Mouse (Mus musculus) embryonic facial prominence, embryonic 14.5 days (tissue): ENCODE results near the gene Mbtps2. TPM values are rescaled to one million over a fixed set of nuclear protein-coding genes. Genes with fewer than 3 reads are reported as not detected.

Experiments used
- ATAC-seq: fragments of 200-750 bp; cut with Nextera tagmentation; 2 replicates; pipeline ENCODE4 v1.8.0; 2017; ENCODE audit warnings: low read depth, moderate number of reproducible peaks, moderate TSS enrichment
- DNase-seq: peaks from one replicate; pipeline ENCODE4 v3.0.0-alpha.2; 2015; ENCODE audit warnings: low spot score
- H3K27ac ChIP-seq: fragments of 300-500 bp; sonication (generic); replicated peaks from 2 replicates; pipeline ENCODE4 v1.5.1; 2014; ENCODE audit warnings: low read depth, mild to moderate bottlenecking, low read length, moderate library complexity
- H3K27me3 ChIP-seq: fragments of 300-500 bp; sonication (generic); replicated peaks from 2 replicates; pipeline ENCODE4 v1.6.1; 2014; ENCODE audit warnings: low read length; ENCODE audit not compliant: control insufficient read depth, insufficient read depth
- H3K36me3 ChIP-seq: fragments of 300-500 bp; sonication (generic); 2 replicates; pipeline ENCODE4 v1.6.1; 2014; ENCODE audit warnings: low read length, mixed read lengths; ENCODE audit not compliant: control insufficient read depth, insufficient read depth
- H3K4me1 ChIP-seq: fragments of 300-500 bp; sonication (generic); 2 replicates; pipeline ENCODE4 v1.6.1; 2014; ENCODE audit warnings: antibody characterized with exemption, low read length; ENCODE audit not compliant: control insufficient read depth, insufficient read depth
- H3K4me2 ChIP-seq: fragments of 300-500 bp; sonication (generic); 2 replicates; pipeline ENCODE4 v1.6.1; 2014; ENCODE audit warnings: low read depth, mild to moderate bottlenecking, low read length, moderate library complexity, mixed read lengths
- H3K4me3 ChIP-seq: fragments of 300-500 bp; sonication (generic); 2 replicates; pipeline ENCODE4 v1.5.1; 2014; ENCODE audit warnings: low read depth, mild to moderate bottlenecking, low read length
- H3K9ac ChIP-seq: fragments of 300-500 bp; sonication (generic); 2 replicates; pipeline ENCODE4 v1.6.1; 2014; ENCODE audit warnings: low read depth, mild to moderate bottlenecking, low read length, moderate library complexity, mixed read lengths
- H3K9me3 ChIP-seq: fragments of 300-500 bp; sonication (generic); 2 replicates; pipeline ENCODE4 v1.6.1; 2016; ENCODE audit warnings: low read length; ENCODE audit not compliant: control insufficient read depth
- WGBS: fragments of 180-500 bp; shearing (Covaris S2); extraction: QIAGEN DNeasy Blood & Tissue Kit; methylation state at CpG from one replicate; pipeline ENCODE4 v1.1.7; 2014; 5-methylcytosine and 5-hydroxymethylcytosine counted together
- polyA plus RNA-seq: library from polyadenylated mRNA; unstranded; fragments of >200 nt; fragmentation: Nextera tagmentation; extraction: Ambion mirVana; gene quantifications from 2 replicates; pipeline ENCODE4 v1.2.1, GENCODE M21; 2014

Mbtps2 gene
- polyA plus RNA-seq, 1 experiment from 2014 or later, result 18.4 TPM

GRCm38 (mm10) chrX:157612894-157613293 is 14.4 kb upstream of the Mbtps2 start:
- Histone ChIP-seq H3K4me3 (peak overlapping the region; percentile 17), H3K27me3 (no peaks in the 10 kb centered on the region), H3K4me2 (peak overlapping the region; percentile 48), H3K9me3 (no peaks in the 10 kb centered on the region), H3K4me1 (no peaks in the 10 kb centered on the region), H3K27ac (no peak overlapping the region), H3K36me3 (no peaks in the 10 kb centered on the region), H3K9ac (0 out of 2 replicates have a peak overlapping the region, but pooled peaks have one; percentile 27)
- ATAC-seq, result no peak
- no peak for DNase-seq
- 20% methylated on average over 29 of the region's 32 CpGs for WGBS

GRCm38 (mm10) chrX:157601450-157601849 is 2.9 kb upstream of the Mbtps2 start:
- Histone ChIP-seq H3K9ac (no peak overlapping the region), H3K27me3 (no peaks in the 10 kb centered on the region), H3K4me1 (no peaks in the 10 kb centered on the region), H3K27ac (no peak overlapping the region), H3K9me3 (no peaks in the 10 kb centered on the region), H3K36me3 (no peaks in the 10 kb centered on the region), H3K4me2 (no peak overlapping the region), H3K4me3 (no peak overlapping the region)
- whole genome bisulfite sequencing, result 9% methylated on average over 3 of the region's 3 CpGs
- no peak for ATAC-seq
- DNase-seq, result peak; percentile 66

- H3K27me3 ChIP-seq, result no peaks in the 10 kb centered on the region
Measured at GRCm38 (mm10) chrX:157597585-157598185, 830 bp downstream of the Mbtps2 start.

GRCm38 (mm10) chrX:157596802-157597201 is 1.7 kb downstream of the Mbtps2 start:
- no peaks in the 10 kb centered on the region for H3K4me1 ChIP-seq
- ATAC-seq, result no peak
- H3K4me3 ChIP-seq, result peak overlapping the region; percentile 62
- H3K9ac ChIP-seq, result peak overlapping the region; percentile 87
- WGBS, result 68% methylated on average over 5 of the region's 5 CpGs
- no peaks in the 10 kb centered on the region for H3K27me3 ChIP-seq
- no peak for DNase-seq
- no peaks in the 10 kb centered on the region for H3K9me3 ChIP-seq
- H3K4me2 ChIP-seq, result peak overlapping the region; percentile 54
- H3K36me3 ChIP-seq, result no peaks in the 10 kb centered on the region
- no peak overlapping the region for H3K27ac ChIP-seq

More at GRCm38 (mm10) chrX:157597585-157598185, 830 bp downstream of the Mbtps2 start:
- 23% methylated on average over 17 of the region's 17 CpGs for WGBS
- Histone ChIP-seq H3K4me3 (peak overlapping the region; percentile 62), H3K36me3 (no peaks in the 10 kb centered on the region), H3K9ac (peak overlapping the region; percentile 87), H3K9me3 (no peaks in the 10 kb centered on the region), H3K4me1 (no peaks in the 10 kb centered on the region), H3K4me2 (peak overlapping the region; percentile 54), H3K27ac (peak overlapping the region; percentile 90)
- DNase-seq (peak; percentile 2), ATAC-seq (0 out of 2 replicates have a peak, but pooled peaks have one; percentile 20)

- ATAC-seq (no peak), DNase-seq (no peak)
- Histone ChIP-seq H3K4me2 (no peak overlapping the region), H3K36me3 (no peaks in the 10 kb centered on the region), H3K27me3 (no peaks in the 10 kb centered on the region), H3K4me3 (no peak overlapping the region), H3K27ac (no peak overlapping the region), H3K9ac (no peak overlapping the region), H3K9me3 (no peaks in the 10 kb centered on the region), H3K4me1 (no peaks in the 10 kb centered on the region)
- 86% methylated on average over 6 of the region's 6 CpGs for WGBS
Measured at GRCm38 (mm10) chrX:157595927-157596326, 2.6 kb downstream of the Mbtps2 start.

- H3K4me2 ChIP-seq, result no peak overlapping the region
- 68% methylated on average over 2 of the region's 2 CpGs for WGBS
- H3K4me1 ChIP-seq, result no peaks in the 10 kb centered on the region
- no peak overlapping the region for H3K27ac ChIP-seq
- no peaks in the 10 kb centered on the region for H3K9me3 ChIP-seq
- H3K36me3 ChIP-seq, result 0 out of 2 replicates have a peak, but pooled peaks cover 7% of the 10 kb centered on the region
- DNase-seq (peak; percentile 13), ATAC-seq (peak; percentile 35; the same call in 1 of the 2 replicates)
- no peaks in the 10 kb centered on the region for H3K27me3 ChIP-seq
- no peak overlapping the region for H3K9ac ChIP-seq
- H3K4me3 ChIP-seq, result no peak overlapping the region
Measured at GRCm38 (mm10) chrX:157594606-157595005, 3.9 kb downstream of the Mbtps2 start.

GRCm38 (mm10) chrX:157587001-157587400 is 11.5 kb downstream of the Mbtps2 start:
- H3K4me1 ChIP-seq, result no peaks in the 10 kb centered on the region
- 85% methylated on average over 5 of the region's 5 CpGs for WGBS
- no peak for ATAC-seq

GRCm38 (mm10) chrX:157586397-157586796 is 12.1 kb downstream of the Mbtps2 start:
- H3K9me3 ChIP-seq, result no peaks in the 10 kb centered on the region
- no peak overlapping the region for H3K27ac ChIP-seq
- DNase-seq (no peak), ATAC-seq (no peak)
- H3K9ac ChIP-seq, result no peak overlapping the region
- H3K36me3 ChIP-seq, result peaks cover 12% of the 10 kb centered on the region; the same call in 1 of the 2 replicates
- H3K4me2 ChIP-seq, result no peak overlapping the region
- H3K4me3 ChIP-seq, result no peak overlapping the region
- no peaks in the 10 kb centered on the region for H3K27me3 ChIP-seq
- no peaks in the 10 kb centered on the region for H3K4me1 ChIP-seq

More at GRCm38 (mm10) chrX:157587001-157587400, 11.5 kb downstream of the Mbtps2 start:
- Histone ChIP-seq H3K27ac (no peak overlapping the region), H3K9me3 (no peaks in the 10 kb centered on the region), H3K27me3 (no peaks in the 10 kb centered on the region), H3K9ac (no peak overlapping the region), H3K4me2 (no peak overlapping the region), H3K36me3 (peaks cover 12% of the 10 kb centered on the region; the same call in 1 of the 2 replicates), H3K4me3 (no peak overlapping the region)
- no peak for DNase-seq

DNA sequence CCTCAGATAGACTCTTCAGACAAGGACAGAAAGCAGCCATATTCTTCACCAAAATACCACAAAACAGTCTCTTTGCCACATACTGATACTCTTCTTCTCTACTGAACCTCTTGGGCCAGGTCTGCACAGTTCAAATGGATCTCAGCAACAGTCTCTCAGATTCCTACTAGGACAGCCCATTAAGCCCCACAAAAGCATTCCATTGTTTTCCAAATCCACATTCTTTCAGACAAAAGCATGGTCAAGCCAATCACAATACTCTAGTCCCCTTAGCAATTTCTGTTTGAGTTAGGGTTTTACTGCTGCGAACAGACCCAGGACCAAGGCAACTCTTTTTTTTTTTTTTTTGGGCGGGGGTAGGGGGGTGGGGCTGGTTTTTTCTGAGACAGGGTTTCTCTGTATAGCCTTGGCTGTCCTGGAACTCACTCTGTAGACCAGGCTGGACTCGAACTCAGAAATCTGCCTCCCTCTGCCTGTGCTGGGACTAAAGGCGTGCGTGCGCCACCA is 19.4 kb downstream of the Mbtps2 start:
- WGBS, result 80% methylated on average over 6 of the region's 6 CpGs

More for the DNA sequence above, 19.4 kb downstream of the Mbtps2 start:
- H3K4me1 ChIP-seq, result no peaks in the 10 kb centered on the region
- DNase-seq (no peak), ATAC-seq (no peak)
- H3K9ac ChIP-seq, result no peak overlapping the region
- no peaks in the 10 kb centered on the region for H3K9me3 ChIP-seq
- H3K27me3 ChIP-seq, result no peaks in the 10 kb centered on the region
- peaks cover 5% of the 10 kb centered on the region; the same call in 1 of the 2 replicates for H3K36me3 ChIP-seq
- no peak overlapping the region for H3K4me3 ChIP-seq
- no peak overlapping the region for H3K4me2 ChIP-seq
- no peak overlapping the region for H3K27ac ChIP-seq
